Mouse (Mus musculus) bone marrow macrophage, adult 2 months (primary cell): ENCODE results near the gene Mex3a. TPM values are rescaled to one million over a fixed set of nuclear protein-coding genes. Genes with fewer than 3 reads are reported as not detected.
"Not testable (repeated sequence)": the region's sequence is repeated elsewhere in the genome, so short reads cannot be mapped to it uniquely, and the experiment has no call there.

ENCODE experiments used
- H3K27ac ChIP-seq: 2 replicates; pipeline ENCODE4 v1.5.1; 2012; ENCODE audit warnings: low read depth, low read length; ENCODE audit not compliant: insufficient read depth
- H3K4me1 ChIP-seq: 2 replicates; pipeline ENCODE4 v1.6.1; 2012; ENCODE audit warnings: low read length; ENCODE audit not compliant: control insufficient read depth, insufficient read depth
- H3K4me3 ChIP-seq: 2 replicates; pipeline ENCODE4 v1.5.1; 2012; ENCODE audit warnings: mild to moderate bottlenecking, low read length, moderate library complexity; ENCODE audit not compliant: insufficient read depth
- CTCF ChIP-seq: IDR thresholded peaks from 2 replicates; pipeline ENCODE4 v1.5.1; 2012; ENCODE audit warnings: low read depth, mild to moderate bottlenecking, low read length, moderate library complexity
- POLR2A ChIP-seq: IDR thresholded peaks from 2 replicates; pipeline ENCODE4 v1.6.1; 2012; ENCODE audit warnings: mild to moderate bottlenecking, low read depth, low read length, borderline replicate concordance
- polyA plus RNA-seq: library from polyadenylated mRNA; stranded (reverse); fragments of >200 nt; gene quantifications from 2 replicates; pipeline ENCODE4 v1.2.4, GENCODE M21; 2012; ENCODE audit not compliant: missing spikeins, insufficient read depth, insufficient read length

Mex3a gene
- polyA plus RNA-seq, 1 experiment = 0.16 TPM

DNA sequence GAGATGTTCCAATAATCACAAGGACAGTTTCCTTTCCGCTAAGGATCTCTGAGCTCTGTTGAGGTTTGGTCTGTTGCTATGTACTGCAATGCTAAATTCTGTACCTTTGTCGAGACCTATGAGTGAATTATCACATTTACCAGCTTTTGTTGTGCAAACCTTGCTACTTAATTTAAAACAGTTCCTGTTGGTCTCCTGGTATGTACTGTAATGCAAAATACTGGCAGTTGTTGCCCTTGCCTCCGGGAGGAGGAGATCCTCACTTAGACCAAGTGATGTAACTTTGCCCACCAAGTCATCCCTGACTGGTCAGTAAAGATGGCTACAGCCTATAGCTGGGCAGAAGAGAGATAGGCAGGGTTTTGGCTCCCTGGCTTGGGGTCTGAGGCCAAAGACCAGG, 43.3 kb downstream of the Mex3a start, which contains the start of gene Ssr2:
Ssr2 (plus strand) TSS at position 337 of the 400 bp plus-strand sequence.
- H3K27ac ChIP-seq = no peak within 1 kb of the TSS
- no peak within 1 kb of the TSS for H3K4me3 ChIP-seq
- H3K4me1 ChIP-seq = 0 out of 2 replicates have a peak, but pooled peaks cover 3% of the 10 kb centered on the region
- no peak for TF ChIP-seq POLR2A
- no peak for TF ChIP-seq CTCF

DNA sequence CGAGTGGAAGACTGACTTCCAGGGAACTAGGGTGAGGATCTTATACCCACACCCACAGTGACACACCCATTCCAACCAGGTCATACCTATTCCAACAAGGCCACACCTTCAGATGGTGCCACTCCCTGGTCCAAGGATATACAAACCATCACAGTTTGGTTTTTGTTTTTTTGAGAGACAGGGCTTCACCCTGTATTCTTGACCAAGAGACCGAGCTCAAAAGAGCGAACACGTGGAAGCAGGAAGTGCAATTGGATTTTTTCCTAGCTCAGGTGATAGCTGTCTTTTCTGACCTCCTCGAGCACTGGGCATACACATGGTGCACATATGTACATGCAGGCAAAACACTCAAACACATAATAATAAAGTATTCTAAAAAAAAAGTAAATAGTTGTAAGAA, 45.7 kb downstream of the Mex3a start:
- H3K4me1 ChIP-seq, H3K27ac ChIP-seq: not testable (repeated sequence)

DNA sequence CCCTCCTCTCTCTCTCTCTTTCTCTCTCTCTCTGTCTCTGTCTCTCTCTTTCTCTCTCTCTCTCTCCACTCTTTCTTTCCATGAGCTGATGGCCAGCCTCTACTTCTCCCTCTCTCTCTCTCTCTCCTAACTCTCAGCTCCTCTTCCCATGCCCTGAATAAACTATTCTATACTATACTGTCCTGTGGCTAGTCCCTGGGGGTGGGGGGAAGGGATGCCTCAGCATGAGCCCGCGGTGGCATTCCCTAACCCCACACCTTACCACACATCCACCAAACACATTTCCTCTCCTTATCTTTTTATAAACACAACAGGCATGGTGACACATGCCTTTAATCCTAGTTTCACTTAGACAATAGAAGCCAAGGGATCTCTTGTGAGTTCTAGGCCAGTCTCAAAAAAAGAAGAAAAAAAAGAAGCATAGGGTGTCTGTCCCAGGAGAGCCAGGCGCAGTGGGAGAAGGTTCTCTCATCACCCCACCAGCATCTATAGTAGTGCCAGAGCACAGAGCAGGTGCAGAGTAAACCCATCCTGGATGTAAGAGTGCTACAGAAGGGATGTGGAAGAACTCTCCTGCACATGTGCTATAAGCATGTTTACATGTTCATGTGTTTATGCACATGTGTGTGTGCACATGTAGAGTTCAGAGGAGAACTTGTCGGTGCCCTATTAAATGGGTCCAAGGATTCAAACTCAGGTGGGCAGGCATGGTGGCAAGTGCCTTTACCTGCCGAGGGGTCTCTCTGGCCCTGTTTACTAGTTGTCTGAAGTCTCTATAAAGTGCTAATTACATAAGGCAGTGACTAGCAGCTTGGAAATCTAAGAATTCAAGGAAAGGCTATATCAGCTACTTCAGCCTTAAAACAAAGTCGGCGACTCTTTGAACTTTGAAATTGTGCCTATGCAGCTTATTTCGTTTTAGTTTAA, 46.6 kb downstream of the Mex3a start:
- Histone ChIP-seq H3K4me3 (peak overlapping the region; percentile 80), H3K4me1 (0 out of 2 replicates have a peak, but pooled peaks cover 8% of the 10 kb centered on the region), H3K27ac (no peak overlapping the region)
- TF ChIP-seq CTCF (no peak), POLR2A (no peak)

More for the DNA sequence above, 45.7 kb downstream of the Mex3a start:
- not testable (repeated sequence) for H3K4me3 ChIP-seq

DNA sequence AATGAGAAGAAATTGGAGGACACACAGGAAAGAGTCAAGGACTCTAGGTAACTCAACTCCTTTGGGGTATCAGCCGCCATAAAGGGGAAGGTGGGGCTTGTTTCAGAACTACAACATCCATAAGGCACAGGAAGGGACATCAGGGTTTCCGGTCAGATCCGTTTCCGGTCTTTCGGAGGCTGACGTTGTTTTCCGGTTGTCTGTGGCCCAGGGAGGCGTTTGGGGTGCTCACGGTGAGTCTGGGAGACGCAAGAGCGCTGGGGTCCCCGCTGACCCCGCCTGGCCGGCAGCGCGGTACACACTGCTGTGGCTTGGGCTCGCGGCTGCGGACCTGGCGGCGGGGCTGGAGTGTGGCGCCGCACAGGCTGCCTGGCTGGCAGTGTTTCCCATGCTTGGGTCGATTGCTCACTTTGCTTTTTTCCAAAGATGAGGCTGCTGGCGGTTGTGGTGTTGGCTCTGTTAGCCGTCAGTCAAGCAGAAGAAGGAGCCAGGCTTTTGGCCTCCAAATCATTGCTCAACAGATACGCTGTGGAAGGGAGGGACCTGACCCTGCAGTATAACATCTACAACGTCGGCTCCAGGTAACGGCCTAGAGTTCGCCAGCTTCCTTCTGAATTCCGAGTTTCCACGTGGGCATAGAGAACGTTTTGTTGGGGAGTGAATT, 47.4 kb downstream of the Mex3a start:
- peak overlapping the region; percentile 18 for H3K27ac ChIP-seq
- peak overlapping the region; percentile 80 for H3K4me3 ChIP-seq
- TF ChIP-seq POLR2A (no peak), CTCF (no peak)
- 0 out of 2 replicates have a peak, but pooled peaks cover 8% of the 10 kb centered on the region for H3K4me1 ChIP-seq

DNA sequence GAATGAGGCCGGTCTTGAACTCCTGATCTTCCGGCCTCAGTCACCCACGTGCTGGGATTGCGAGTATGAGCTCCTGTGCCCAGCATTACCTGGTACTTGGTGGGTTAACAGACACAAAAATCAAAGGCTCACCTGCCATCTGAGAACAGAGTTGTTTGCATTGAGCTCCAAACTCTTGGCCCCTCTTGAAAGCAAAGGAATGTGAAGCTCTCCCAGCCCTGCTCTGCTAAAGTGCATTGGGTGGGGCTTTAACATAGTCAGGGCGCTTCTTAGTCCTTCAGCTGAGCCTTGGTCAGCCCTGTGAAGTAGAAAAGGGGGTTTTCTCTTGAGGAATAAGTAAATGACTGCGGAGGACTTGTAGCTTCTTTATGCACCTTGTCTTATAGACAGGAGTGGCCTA, 53.6 kb downstream of the Mex3a start:
- Histone ChIP-seq H3K27ac (no peak overlapping the region), H3K4me1 (0 out of 2 replicates have a peak, but pooled peaks cover 4% of the 10 kb centered on the region), H3K4me3 (no peak overlapping the region)
- no peak for TF ChIP-seq CTCF

DNA sequence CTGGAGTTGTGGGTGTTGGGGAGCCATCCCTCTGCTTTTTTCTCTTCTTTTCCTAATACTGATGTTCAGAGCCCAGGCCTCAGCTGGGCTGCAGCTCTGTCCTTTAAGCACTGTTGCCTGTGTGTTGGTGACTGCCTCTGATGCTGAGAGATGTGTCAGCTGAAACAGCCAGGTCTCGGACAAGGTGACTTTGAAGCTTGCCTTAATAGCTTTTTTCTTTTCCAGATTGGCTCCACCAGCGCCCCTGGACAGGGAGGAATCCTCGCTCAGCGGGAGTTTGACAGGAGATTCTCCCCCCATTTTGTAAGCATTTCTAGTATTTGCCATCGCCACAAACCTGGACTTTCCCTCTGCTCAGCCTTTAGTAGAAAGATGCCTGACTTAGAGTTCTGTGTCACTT, 54.4 kb downstream of the Mex3a start:
- Histone ChIP-seq H3K4me3 (no peak overlapping the region), H3K4me1 (no peaks in the 10 kb centered on the region), H3K27ac (no peak overlapping the region)
- TF ChIP-seq POLR2A (no peak), CTCF (no peak)

DNA sequence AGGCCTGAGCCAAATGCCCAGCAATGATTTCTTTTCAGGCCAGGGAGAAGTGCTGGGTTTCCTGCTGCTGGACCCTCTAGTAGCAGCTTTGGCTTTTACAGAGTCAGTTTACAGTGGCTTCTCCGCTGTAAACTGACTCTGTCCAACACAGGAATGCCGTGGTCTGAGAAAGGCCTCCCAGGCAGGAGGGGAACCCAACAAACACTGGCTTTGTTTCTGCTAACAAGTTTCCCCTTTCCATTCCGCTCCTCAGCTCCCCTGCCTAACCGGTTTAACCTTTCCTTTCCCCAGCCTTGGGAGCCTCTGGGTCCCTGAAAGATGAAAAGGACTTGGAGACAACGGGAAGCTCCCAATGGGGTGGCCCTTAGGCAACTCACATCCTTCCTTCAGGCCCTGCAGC, 58.1 kb downstream of the Mex3a start:
- no peak for TF ChIP-seq POLR2A
- TF ChIP-seq CTCF = no peak
- Histone ChIP-seq H3K4me1 (peaks cover 17% of the 10 kb centered on the region), H3K27ac (no peak overlapping the region), H3K4me3 (no peak overlapping the region)

Other genes starting within 250 kb of the Mex3a start
- 0.48 TPM in 1 of 2 replicates, not detected in the other for gene Gm38392, start 245.2 kb upstream of the Mex3a start, polyA plus RNA-seq
- 10.1 and 11.4 TPM in 2 replicates for gene Tsacc, start 235.4 kb upstream of the Mex3a start, polyA plus RNA-seq
- 75.3 and 76.5 TPM in 2 replicates for gene Cct3, start 235.3 kb upstream of the Mex3a start, polyA plus RNA-seq
- 401 and 428 TPM in 2 replicates for gene Glmp, start 207.4 kb upstream of the Mex3a start, polyA plus RNA-seq
- gene Tmem79, start 196.2 kb upstream of the Mex3a start, polyA plus RNA-seq = 0.68 and 0.71 TPM in 2 replicates
- gene Smg5, start 196.1 kb upstream of the Mex3a start, polyA plus RNA-seq = 26.0 and 27.8 TPM in 2 replicates
- gene Paqr6, start 167.8 kb upstream of the Mex3a start, polyA plus RNA-seq = not detected in 2 replicates
- not detected in 2 replicates for gene Bglap3, start 159.7 kb upstream of the Mex3a start, polyA plus RNA-seq
- not detected in 2 replicates for gene Bglap2, start 153.7 kb upstream of the Mex3a start, polyA plus RNA-seq
- not detected in 2 replicates for gene Bglap, start 147.9 kb upstream of the Mex3a start, polyA plus RNA-seq
- gene Pmf1, start 122.1 kb upstream of the Mex3a start, polyA plus RNA-seq = 55.0 and 59.7 TPM in 2 replicates
- 14.0 and 17.5 TPM in 2 replicates for gene Slc25a44, start 107.3 kb upstream of the Mex3a start, polyA plus RNA-seq
- gene Sema4a, start 71.2 kb upstream of the Mex3a start, polyA plus RNA-seq = 178 and 180 TPM in 2 replicates
- 124 and 126 TPM in 2 replicates for gene Lmna, start 22.4 kb upstream of the Mex3a start, polyA plus RNA-seq
- not detected in 2 replicates for gene Rab25, start 15.9 kb downstream of the Mex3a start, polyA plus RNA-seq
- gene Lamtor2, start 20.7 kb downstream of the Mex3a start, polyA plus RNA-seq = 149 and 154 TPM in 2 replicates
- gene Ubqln4, start 21.4 kb downstream of the Mex3a start, polyA plus RNA-seq = 22.9 and 25.8 TPM in 2 replicates
- 71.3 and 83.2 TPM in 2 replicates for gene Ssr2, start 43.5 kb downstream of the Mex3a start, polyA plus RNA-seq
- gene Arhgef2, start 73.6 kb downstream of the Mex3a start, polyA plus RNA-seq = 140 and 154 TPM in 2 replicates
- gene Rxfp4, start 120.7 kb downstream of the Mex3a start, polyA plus RNA-seq = not detected in 2 replicates
- 40.7 and 48.4 TPM in 2 replicates for gene Khdc4, start 153.4 kb downstream of the Mex3a start, polyA plus RNA-seq
- gene Rit1, start 184.4 kb downstream of the Mex3a start, polyA plus RNA-seq = 100 and 110 TPM in 2 replicates
- gene Syt11, start 242.8 kb downstream of the Mex3a start, polyA plus RNA-seq = 12.1 and 13.5 TPM in 2 replicates